Mouse (Mus musculus): ENCODE measurements around the gene Usp40. TPM values are rescaled to one million over a fixed set of nuclear protein-coding genes. Genes with fewer than 3 reads are reported as not detected.

Gene Usp40
- polyA plus RNA-seq, 1 experiment, result 9.5 TPM

GRCm38 (mm10) chr1:88014671-88015070 is 6.3 kb upstream of the Usp40 start:
- no peak for TF ChIP-seq MYOD1 (IDR thresholded peaks at IDR 0.05; ENCODE audit: control insufficient read depth in 1 of 3, insufficient read length in 2 of 3, low read depth in 2 of 3)
- no peak for TF ChIP-seq CEBPB (IDR thresholded peaks at IDR 0.05; ENCODE audit: insufficient read depth, poor library complexity, severe bottlenecking)
- TF ChIP-seq POLR2AphosphoS2 (IDR thresholded peaks at IDR 0.05; ENCODE audit: insufficient read length, low read depth), result no peak
- TF ChIP-seq MAX (IDR thresholded peaks at IDR 0.05; ENCODE audit: low read depth), result no peak
- no peak for TF ChIP-seq USF1 (IDR thresholded peaks at IDR 0.05; ENCODE audit: low read depth)
- no peak for TF ChIP-seq SRF (IDR thresholded peaks at IDR 0.05; ENCODE audit: control insufficient read depth, insufficient read length, low read depth)
- no peak for TF ChIP-seq TCF12 (IDR thresholded peaks at IDR 0.05; ENCODE audit: insufficient read depth, poor library complexity, severe bottlenecking)
- TF ChIP-seq E2F4 (IDR thresholded peaks at IDR 0.05; ENCODE audit: insufficient read depth), result no peak
- Histone ChIP-seq H3K27me3 (ENCODE audit: control insufficient read depth, insufficient read depth, insufficient read length) (peaks cover 8% of the 10 kb centered on the region), H3K36me3 (ENCODE audit: control insufficient read depth, insufficient read depth) (no peaks in the 10 kb centered on the region), H3K4me3 (no peak overlapping the region), H3K4me2 (ENCODE audit: low read depth) (no peak overlapping the region), H3K79me2 (ENCODE audit: control insufficient read depth, insufficient read depth) (no peaks in the 10 kb centered on the region), H3ac (ENCODE audit: control insufficient read depth, insufficient read length) (no peak overlapping the region)

- H3ac ChIP-seq (ENCODE audit: control insufficient read depth, insufficient read length), result no peak overlapping the region
- TF ChIP-seq USF1 (IDR thresholded peaks at IDR 0.05; ENCODE audit: low read depth) (no peak), MYOG (IDR thresholded peaks at IDR 0.05; ENCODE audit: control insufficient read depth in 1 of 3, insufficient read depth in 1 of 3, insufficient read length in 2 of 3, low read depth in 2 of 3) (no peak), E2F4 (IDR thresholded peaks at IDR 0.05; ENCODE audit: insufficient read depth) (no peak), POLR2AphosphoS2 (IDR thresholded peaks at IDR 0.05; ENCODE audit: insufficient read length, low read depth) (no peak), CEBPB (IDR thresholded peaks at IDR 0.05; ENCODE audit: insufficient read depth, poor library complexity, severe bottlenecking) (no peak), SRF (IDR thresholded peaks at IDR 0.05; ENCODE audit: control insufficient read depth, insufficient read length, low read depth) (no peak), MAX (IDR thresholded peaks at IDR 0.05; ENCODE audit: low read depth) (no peak), REST (IDR thresholded peaks at IDR 0.05; ENCODE audit: insufficient read depth, insufficient read length) (no peak), TCF3 (IDR thresholded peaks at IDR 0.05; ENCODE audit: insufficient read length, low read depth) (no peak), MYOD1 (IDR thresholded peaks at IDR 0.05; ENCODE audit: control insufficient read depth in 1 of 3, insufficient read length in 2 of 3, low read depth in 2 of 3) (no peak), POLR2A (IDR thresholded peaks at IDR 0.05; ENCODE audit: insufficient read length, low read depth) (no peak), TCF12 (IDR thresholded peaks at IDR 0.05; ENCODE audit: insufficient read depth, poor library complexity, severe bottlenecking) (no peak)
- no peak overlapping the region for H3K4me2 ChIP-seq (ENCODE audit: low read depth)
- no peaks in the 10 kb centered on the region for H3K36me3 ChIP-seq (ENCODE audit: control insufficient read depth, insufficient read depth)
- no peaks in the 10 kb centered on the region for H3K79me2 ChIP-seq (ENCODE audit: control insufficient read depth, insufficient read depth)
- peaks cover 8% of the 10 kb centered on the region for H3K27me3 ChIP-seq (ENCODE audit: control insufficient read depth, insufficient read depth, insufficient read length)
- H3K4me3 ChIP-seq, result no peak overlapping the region
Measured at GRCm38 (mm10) chr1:88014194-88014593, 5.8 kb upstream of the Usp40 start.

DNA sequence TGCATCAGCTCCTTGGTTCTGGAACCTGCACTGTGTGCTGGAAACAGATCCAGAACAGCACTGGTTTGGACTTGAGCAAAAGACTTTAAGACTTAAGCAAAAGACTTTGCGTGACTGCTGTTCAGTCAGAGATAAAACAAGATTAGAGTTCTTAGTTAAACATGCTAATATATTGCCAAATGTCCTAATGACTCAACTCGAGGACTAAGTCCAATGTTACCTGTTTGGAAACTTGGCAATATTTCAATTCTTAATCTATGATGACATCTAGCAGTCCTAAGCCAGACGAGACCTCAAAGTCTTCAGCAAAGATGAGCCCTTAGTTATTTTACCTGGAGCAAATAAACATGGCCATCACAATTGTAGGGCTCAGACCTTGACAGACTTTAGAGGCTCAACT is 5.4 kb upstream of the Usp40 start:
- H3K4me2 ChIP-seq (ENCODE audit: low read depth), result no peak overlapping the region
- H3K4me3 ChIP-seq, result no peak overlapping the region
- no peak overlapping the region for H3ac ChIP-seq (ENCODE audit: control insufficient read depth, insufficient read length)
- H3K27me3 ChIP-seq (ENCODE audit: control insufficient read depth, insufficient read depth, insufficient read length), result peaks cover 8% of the 10 kb centered on the region
- H3K79me2 ChIP-seq (ENCODE audit: control insufficient read depth, insufficient read depth), result no peaks in the 10 kb centered on the region
- H3K36me3 ChIP-seq (ENCODE audit: control insufficient read depth, insufficient read depth), result no peaks in the 10 kb centered on the region
- TF ChIP-seq CEBPB (IDR thresholded peaks at IDR 0.05; ENCODE audit: insufficient read depth, poor library complexity, severe bottlenecking) (no peak), MYOD1 (IDR thresholded peaks at IDR 0.05; ENCODE audit: control insufficient read depth in 1 of 3, insufficient read length in 2 of 3, low read depth in 2 of 3) (no peak)

GRCm38 (mm10) chr1:88009521-88009920 is 1.2 kb upstream of the Usp40 start:
- no peak for TF ChIP-seq E2F4 (IDR thresholded peaks at IDR 0.05; ENCODE audit: insufficient read depth)
- TF ChIP-seq TCF3 (IDR thresholded peaks at IDR 0.05; ENCODE audit: insufficient read length, low read depth), result no peak
- no peak for TF ChIP-seq POLR2AphosphoS2 (IDR thresholded peaks at IDR 0.05; ENCODE audit: insufficient read length, low read depth)
- no peak for TF ChIP-seq MYOD1 (IDR thresholded peaks at IDR 0.05; ENCODE audit: control insufficient read depth in 1 of 3, insufficient read length in 2 of 3, low read depth in 2 of 3)
- TF ChIP-seq CEBPB (IDR thresholded peaks at IDR 0.05; ENCODE audit: insufficient read depth, poor library complexity, severe bottlenecking), result no peak
- no peak for TF ChIP-seq MAX (IDR thresholded peaks at IDR 0.05; ENCODE audit: low read depth)
- TF ChIP-seq SRF (IDR thresholded peaks at IDR 0.05; ENCODE audit: control insufficient read depth, insufficient read length, low read depth), result no peak
- TF ChIP-seq USF1 (IDR thresholded peaks at IDR 0.05; ENCODE audit: low read depth), result no peak
- no peak for TF ChIP-seq POLR2A (IDR thresholded peaks at IDR 0.05; ENCODE audit: insufficient read length, low read depth)
- peaks cover 3% of the 10 kb centered on the region for H3K36me3 ChIP-seq (ENCODE audit: control insufficient read depth, insufficient read depth)

GRCm38 (mm10) chr1:88008735-88009134 is 384 bp upstream of the Usp40 start:
- peaks cover 7% of the 10 kb centered on the region for H3K79me2 ChIP-seq (ENCODE audit: control insufficient read depth, insufficient read depth)
- H3K4me3 ChIP-seq, result peak overlapping the region; percentile 71
- H3K27me3 ChIP-seq (ENCODE audit: control insufficient read depth, insufficient read depth, insufficient read length), result no peaks in the 10 kb centered on the region
- H3K36me3 ChIP-seq (ENCODE audit: control insufficient read depth, insufficient read depth), result peaks cover 10% of the 10 kb centered on the region
- H3K4me2 ChIP-seq (ENCODE audit: low read depth), result peak overlapping the region; percentile 67
- TF ChIP-seq TCF3 (IDR thresholded peaks at IDR 0.05; ENCODE audit: insufficient read length, low read depth) (no peak), POLR2AphosphoS2 (IDR thresholded peaks at IDR 0.05; ENCODE audit: insufficient read length, low read depth) (no peak), MAX (IDR thresholded peaks at IDR 0.05; ENCODE audit: low read depth) (no peak), POLR2A (IDR thresholded peaks at IDR 0.05; ENCODE audit: insufficient read length, low read depth) (no peak), REST (IDR thresholded peaks at IDR 0.05; ENCODE audit: insufficient read depth, insufficient read length) (no peak), E2F4 (IDR thresholded peaks at IDR 0.05; ENCODE audit: insufficient read depth) (no peak), MYOG (IDR thresholded peaks at IDR 0.05; ENCODE audit: control insufficient read depth in 1 of 3, insufficient read depth in 1 of 3, insufficient read length in 2 of 3, low read depth in 2 of 3) (no peak), MYOD1 (IDR thresholded peaks at IDR 0.05; ENCODE audit: control insufficient read depth in 1 of 3, insufficient read length in 2 of 3, low read depth in 2 of 3) (no peak), CEBPB (IDR thresholded peaks at IDR 0.05; ENCODE audit: insufficient read depth, poor library complexity, severe bottlenecking) (no peak), USF1 (IDR thresholded peaks at IDR 0.05; ENCODE audit: low read depth) (no peak)
- H3ac ChIP-seq (ENCODE audit: control insufficient read depth, insufficient read length), result peak overlapping the region; percentile 68

More at GRCm38 (mm10) chr1:88009521-88009920, 1.2 kb upstream of the Usp40 start:
- H3K4me2 ChIP-seq (ENCODE audit: low read depth), result no peak overlapping the region
- H3K79me2 ChIP-seq (ENCODE audit: control insufficient read depth, insufficient read depth), result peaks cover 7% of the 10 kb centered on the region
- no peak overlapping the region for H3K4me3 ChIP-seq
- no peak overlapping the region for H3ac ChIP-seq (ENCODE audit: control insufficient read depth, insufficient read length)
- no peaks in the 10 kb centered on the region for H3K27me3 ChIP-seq (ENCODE audit: control insufficient read depth, insufficient read depth, insufficient read length)
